Mouse (Mus musculus): ENCODE measurements at regions not wholly inside any gene's neighbourhood (a gene's known extent, or its start where the extent isn't known, plus 50 kb on each side); places are given as distances from the start of the nearest gene placed in this dataset.

GRCm38 (mm10) chr2:9805590-9805989 is 75.5 kb upstream of the 4930412O13Rik start:
- H3K4me2 ChIP-seq (replicated peaks; ENCODE audit: low read depth, low read length), result no peak overlapping the region
- H3K27me3 ChIP-seq (ENCODE audit: control insufficient read depth, insufficient read depth, low read length), result no peaks in the 10 kb centered on the region
- H3K9ac ChIP-seq (ENCODE audit: low read depth, low read length), result no peak overlapping the region
- no peaks in the 10 kb centered on the region for H3K36me3 ChIP-seq (ENCODE audit: control insufficient read depth, insufficient read depth, low read length)
- no peak overlapping the region for H3K27ac ChIP-seq (ENCODE audit: low read depth, low read length)
- no peaks in the 10 kb centered on the region for H3K9me3 ChIP-seq (ENCODE audit: control insufficient read depth, low read length)
- no peaks in the 10 kb centered on the region for H3K4me1 ChIP-seq (ENCODE audit: control insufficient read depth, insufficient read depth, low read length)
- H3K4me3 ChIP-seq (ENCODE audit: low read length), result no peak overlapping the region
- 67% methylated on average over 6 of the region's 6 CpGs for WGBS
- ATAC-seq (ENCODE audit: low FRiP score, low TSS enrichment), result no peak
